Mouse (Mus musculus) bone marrow, adult 2 months (tissue): ENCODE data around the gene Olfr251. TPM values are rescaled to one million over a fixed set of nuclear protein-coding genes. Genes with fewer than 3 reads are reported as not detected.

ENCODE experiments used
- H3K27ac ChIP-seq: fragments of 200-500 bp; 2 replicates; pipeline ENCODE4 v1.5.1; 2012; ENCODE audit warnings: low read depth, mild to moderate bottlenecking, control low read depth, inconsistent platforms, low read length; ENCODE audit not compliant: control insufficient read depth, poor library complexity, insufficient read depth
- H3K4me1 ChIP-seq: fragments of 200-500 bp; 2 replicates; pipeline ENCODE4 v1.6.1; 2011; ENCODE audit warnings: low read length; ENCODE audit not compliant: control insufficient read depth, insufficient read depth
- H3K4me3 ChIP-seq: fragments of 200-500 bp; replicated peaks from 2 replicates; pipeline ENCODE3; 2011; ENCODE audit warnings: mild to moderate bottlenecking, low read depth, low read length, control low read depth; ENCODE audit not compliant: control insufficient read depth
- CTCF ChIP-seq: fragments of 200-500 bp; IDR thresholded peaks from 2 replicates; pipeline ENCODE4 v1.5.1; 2011; ENCODE audit warnings: low read length, control low read depth; ENCODE audit not compliant: control insufficient read depth, insufficient read depth
- POLR2A ChIP-seq: fragments of 200-500 bp; IDR thresholded peaks from 2 replicates; pipeline ENCODE4 v1.6.1; 2011; ENCODE audit warnings: low read depth, mild to moderate bottlenecking, control low read depth, low read length, borderline replicate concordance; ENCODE audit not compliant: control insufficient read depth
- WGBS: fragments of 180-500 bp; shearing (Covaris S2); methylation state at CpG from one replicate; pipeline ENCODE4 v1.1.7; 2018; 5-methylcytosine and 5-hydroxymethylcytosine counted together
- polyA plus RNA-seq: library from polyadenylated mRNA; stranded (reverse); fragments of >200 nt; gene quantifications from 2 replicates; pipeline ENCODE4 v1.2.4, GENCODE M21; 2011; ENCODE audit warnings: low replicate concordance; ENCODE audit not compliant: missing spikeins, insufficient read depth, insufficient read length

Olfr251 gene
- polyA plus RNA-seq, 1 experiment = not detected

DNA sequence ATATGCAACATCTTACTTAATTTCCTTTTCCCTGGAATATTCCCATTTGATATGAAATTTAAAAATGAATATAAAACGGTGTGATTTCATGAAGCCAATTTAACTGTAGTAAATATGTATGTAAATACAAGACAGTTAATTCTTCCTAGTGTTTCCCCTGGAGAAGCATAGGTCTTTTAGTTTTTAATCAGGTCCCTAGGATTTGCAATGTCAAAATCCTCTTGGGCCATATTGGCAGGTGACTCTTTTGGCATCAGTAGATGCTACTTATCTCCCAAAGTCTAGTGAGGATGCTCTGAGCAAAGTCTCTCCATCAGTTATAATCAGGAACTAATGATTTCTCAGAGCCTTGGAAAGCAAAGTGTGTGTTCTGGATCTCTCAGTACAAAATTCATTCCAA is 52.3 kb downstream of the Olfr251 start, which contains the start of gene Olfr901:
Gene Olfr901, plus strand, starts transcription at position 301 of the 400 bp plus-strand sequence.
- WGBS = 86% methylated on average over 1 of the region's 1 CpGs
- H3K27ac ChIP-seq = no peak within 1 kb of the TSS
- H3K4me3 ChIP-seq = no peak within 1 kb of the TSS
- no peaks in the 10 kb centered on the region for H3K4me1 ChIP-seq
- TF ChIP-seq POLR2A (no peak), CTCF (no peak)

Other genes with a start within 250 kb of the Olfr251 start
- not detected in 2 replicates for gene Olfr890, start 234.6 kb upstream of the Olfr251 start, polyA plus RNA-seq
- not detected in 2 replicates for gene Olfr891, start 196.3 kb upstream of the Olfr251 start, polyA plus RNA-seq
- gene Olfr893, start 168.7 kb upstream of the Olfr251 start, polyA plus RNA-seq = not detected in 2 replicates
- not detected in 2 replicates for gene Olfr894, start 159.0 kb upstream of the Olfr251 start, polyA plus RNA-seq
- not detected in 2 replicates for gene Olfr143, start 124.3 kb upstream of the Olfr251 start, polyA plus RNA-seq
- gene Olfr895, start 109.2 kb upstream of the Olfr251 start, polyA plus RNA-seq = not detected in 2 replicates
- gene Olfr896-ps1, start 86.0 kb upstream of the Olfr251 start, polyA plus RNA-seq = not detected in 2 replicates
- gene Olfr25, start 48.0 kb upstream of the Olfr251 start, polyA plus RNA-seq = not detected in 2 replicates
- gene Olfr898, start 28.7 kb upstream of the Olfr251 start, polyA plus RNA-seq = not detected in 2 replicates
- gene Olfr250, start 10.2 kb upstream of the Olfr251 start, polyA plus RNA-seq = not detected in 2 replicates
- not detected in 2 replicates for gene Olfr147, start 24.6 kb downstream of the Olfr251 start, polyA plus RNA-seq
- gene Olfr901, start 52.4 kb downstream of the Olfr251 start, polyA plus RNA-seq = not detected in 2 replicates
- gene Olfr902, start 70.6 kb downstream of the Olfr251 start, polyA plus RNA-seq = not detected in 2 replicates
- not detected in 2 replicates for gene Olfr904, start 86.1 kb downstream of the Olfr251 start, polyA plus RNA-seq
- gene Olfr905, start 94.0 kb downstream of the Olfr251 start, polyA plus RNA-seq = 0.72 and 2.0 TPM in 2 replicates
- gene Olfr906, start 110.0 kb downstream of the Olfr251 start, polyA plus RNA-seq = not detected in 2 replicates
- 0.70 TPM in 1 of 2 replicates, not detected in the other for gene Olfr907, start 118.7 kb downstream of the Olfr251 start, polyA plus RNA-seq
- gene Olfr911-ps1, start 144.5 kb downstream of the Olfr251 start, polyA plus RNA-seq = 0.55 TPM in 1 of 2 replicates, not detected in the other
- not detected in 2 replicates for gene Olfr910, start 160.8 kb downstream of the Olfr251 start, polyA plus RNA-seq
- 0.23 TPM in 1 of 2 replicates, not detected in the other for gene Olfr912, start 203.1 kb downstream of the Olfr251 start, polyA plus RNA-seq
- gene Olfr913, start 215.7 kb downstream of the Olfr251 start, polyA plus RNA-seq = not detected in 2 replicates
- 1.0 TPM in 1 of 2 replicates, not detected in the other for gene Olfr914, start 228.0 kb downstream of the Olfr251 start, polyA plus RNA-seq